Mouse (Mus musculus) spleen, embryonic (tissue): ENCODE results near the gene St8sia2.

Experiments used
- CTCF ChIA-PET: fragments of 350-600 bp; sonication (Branson Sonifier 250); formaldehyde crosslinking; loops from one replicate; lab custom pipeline; 2022; lab: Charles Lee

St8sia2 gene

DNA sequence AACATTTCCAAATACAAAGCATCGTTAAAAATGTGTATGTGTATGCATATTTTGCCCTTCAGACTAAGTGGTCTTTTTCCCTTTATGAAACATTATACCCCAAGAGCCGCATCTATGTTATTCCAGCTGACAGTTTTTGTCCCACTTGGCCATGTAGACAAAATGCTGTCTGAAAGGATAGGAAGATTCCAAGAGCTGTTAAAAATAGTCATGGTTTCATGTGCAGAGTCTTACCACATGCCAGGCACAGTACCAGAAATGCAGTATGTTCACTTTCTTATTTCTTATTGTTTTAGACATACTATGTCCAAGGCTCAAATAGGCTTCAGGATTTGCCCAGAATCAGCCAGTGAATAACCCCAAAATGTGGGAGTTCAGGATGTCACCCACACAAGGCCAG is 24.1 kb downstream of the St8sia2 start:
- CTCF ChIA-PET = no interaction called here

DNA sequence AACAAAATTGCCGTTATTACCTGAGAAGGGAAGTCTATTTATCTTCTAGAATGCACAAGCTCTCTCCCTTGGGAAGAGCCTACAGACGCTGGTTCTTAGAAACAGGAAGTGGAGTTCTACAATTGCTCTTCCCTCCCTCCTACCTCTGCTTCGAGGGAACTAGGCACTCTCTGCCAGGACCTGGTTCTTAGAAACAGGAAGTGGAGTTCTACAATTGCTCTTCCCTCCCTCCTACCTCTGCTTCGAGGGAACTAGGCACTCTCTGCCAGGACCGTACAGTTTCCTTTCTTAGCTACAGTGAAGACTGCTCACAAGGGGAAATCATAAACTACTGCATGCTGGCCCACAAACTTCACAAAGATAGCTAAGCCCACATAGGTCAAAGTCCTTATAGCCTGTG is 41.3 kb downstream of the St8sia2 start:
- CTCF ChIA-PET = interaction anchor here (0.5 kb wide), 1 partner anchor 1421 kb away, joined by 3 read pairs; no protein-coding TSS in a partner anchor

DNA sequence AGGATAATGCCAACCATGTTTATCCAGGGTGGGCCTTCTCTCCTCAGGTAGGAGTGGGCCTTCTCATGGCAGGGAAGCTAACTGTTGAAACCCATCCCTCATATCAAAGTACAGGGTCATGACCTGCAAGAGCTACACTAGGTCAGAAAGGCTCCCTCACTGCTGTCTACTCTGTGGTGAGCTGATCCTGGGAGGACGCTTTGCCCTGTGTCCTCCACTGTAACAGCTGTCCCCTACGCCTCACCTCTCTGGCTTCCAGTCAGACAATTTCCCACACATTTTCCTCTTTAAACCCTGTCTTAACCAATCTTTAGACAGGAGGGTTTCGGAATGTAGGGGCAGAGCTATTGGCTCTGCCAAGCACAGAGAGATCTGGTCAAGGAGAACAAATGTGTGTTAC is 48.3 kb downstream of the St8sia2 start:
- CTCF ChIA-PET = no interaction called here

DNA sequence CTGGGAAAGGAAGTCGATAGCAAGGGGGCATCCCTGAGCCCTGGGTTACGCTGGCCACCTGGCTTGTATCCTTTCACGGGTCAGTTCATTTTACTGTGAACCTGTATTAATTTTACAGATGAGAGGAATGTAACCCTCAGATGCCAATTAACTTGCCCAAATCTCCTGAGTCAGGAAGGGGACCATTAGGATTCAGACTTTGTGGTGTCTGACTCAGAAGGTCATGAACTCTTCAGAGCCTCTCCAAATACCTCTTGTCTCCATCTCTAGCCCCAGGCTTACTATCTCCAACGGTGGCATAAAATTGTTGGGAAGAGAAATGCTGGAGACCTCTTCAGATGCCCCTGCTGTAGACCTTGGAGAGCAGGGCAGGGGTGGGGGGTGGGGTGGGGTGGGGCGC is 51.1 kb downstream of the St8sia2 start:
- CTCF ChIA-PET = no interaction called here

- CTCF ChIA-PET = no interaction called here
Measured at GRCm38 (mm10) chr7:73954441-73954840, 59.0 kb downstream of the St8sia2 start.

GRCm38 (mm10) chr7:73953131-73953530 is 60.4 kb downstream of the St8sia2 start:
- CTCF ChIA-PET = no interaction called here

- CTCF ChIA-PET = no interaction called here
Measured at GRCm38 (mm10) chr7:73941640-73942039, 71.8 kb downstream of the St8sia2 start.

DNA sequence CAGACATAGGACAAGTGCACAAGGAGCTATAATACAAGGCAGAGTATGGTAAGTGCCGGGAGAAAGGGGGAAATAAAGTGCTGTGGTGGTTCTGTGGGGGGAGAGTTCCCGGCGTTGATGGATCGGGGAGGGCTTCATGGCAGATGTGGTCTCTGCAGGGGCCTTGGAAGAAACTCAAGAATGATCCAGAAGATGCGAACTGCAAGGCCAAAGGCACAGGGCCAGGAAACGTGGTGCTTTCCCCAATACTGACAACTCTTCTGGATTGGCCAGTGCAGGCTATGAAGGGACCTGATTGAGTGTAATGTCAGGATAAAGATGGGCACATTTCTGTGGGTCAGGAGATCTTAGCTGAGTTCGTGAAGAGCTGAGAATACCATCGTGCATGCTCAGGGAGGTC is 74.3 kb downstream of the St8sia2 start:
- CTCF ChIA-PET = no interaction called here

- CTCF ChIA-PET = no interaction called here
Measured at GRCm38 (mm10) chr7:73938046-73938810, 75.3 kb downstream of the St8sia2 start.

GRCm38 (mm10) chr7:73936119-73936518 is 77.4 kb downstream of the St8sia2 start:
- CTCF ChIA-PET = no interaction called here

DNA sequence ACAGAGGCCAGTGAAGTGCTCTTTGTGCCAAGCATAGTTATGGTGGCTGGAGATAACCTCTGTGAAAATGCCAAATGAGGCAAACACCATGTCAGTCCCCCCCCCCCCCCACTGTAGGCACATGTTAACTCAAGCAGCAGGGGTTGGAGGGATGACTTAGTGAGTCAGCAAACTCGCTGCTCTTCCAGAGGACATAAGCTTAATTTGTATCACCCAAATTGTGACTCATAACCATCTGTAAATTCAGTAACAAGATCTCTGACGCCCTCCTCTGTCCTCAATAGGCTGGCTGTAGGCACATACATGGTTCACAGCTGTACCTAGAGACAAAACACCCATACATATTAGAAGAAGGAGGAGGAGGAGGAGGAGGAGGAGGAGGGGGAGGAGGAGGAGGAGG is 77.8 kb downstream of the St8sia2 start:
- CTCF ChIA-PET = no interaction called here

- CTCF ChIA-PET = no interaction called here
Measured at GRCm38 (mm10) chr7:73933036-73933435, 80.5 kb downstream of the St8sia2 start.

DNA sequence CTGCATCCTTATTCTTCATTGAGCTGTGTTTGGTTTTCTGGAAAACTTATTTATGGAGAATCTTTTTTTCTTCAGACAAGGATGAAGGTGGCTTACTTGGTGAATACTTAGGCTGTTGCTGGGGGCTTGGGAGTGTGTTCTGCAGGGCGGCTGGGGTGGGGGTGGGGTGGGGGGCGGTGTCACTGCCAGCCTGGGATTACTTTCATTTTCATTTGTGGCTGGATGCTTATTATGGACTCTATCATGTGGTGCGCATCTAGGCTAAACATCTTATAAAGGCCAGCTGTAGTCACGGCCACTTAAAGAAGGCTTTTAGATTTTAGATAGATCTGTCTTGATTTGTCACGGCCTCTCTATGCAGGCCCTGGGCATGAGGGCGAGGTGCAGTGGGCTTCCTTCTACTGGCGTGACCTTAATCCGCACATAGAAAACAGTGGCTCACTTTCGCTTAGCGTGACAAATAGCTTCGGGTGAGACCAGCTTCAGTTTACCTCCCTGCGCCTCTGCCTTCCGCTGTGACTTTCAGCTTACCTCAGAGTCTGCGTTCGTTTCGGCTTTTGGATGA is 92.5 kb downstream of the St8sia2 start:
- CTCF ChIA-PET = no interaction called here

DNA sequence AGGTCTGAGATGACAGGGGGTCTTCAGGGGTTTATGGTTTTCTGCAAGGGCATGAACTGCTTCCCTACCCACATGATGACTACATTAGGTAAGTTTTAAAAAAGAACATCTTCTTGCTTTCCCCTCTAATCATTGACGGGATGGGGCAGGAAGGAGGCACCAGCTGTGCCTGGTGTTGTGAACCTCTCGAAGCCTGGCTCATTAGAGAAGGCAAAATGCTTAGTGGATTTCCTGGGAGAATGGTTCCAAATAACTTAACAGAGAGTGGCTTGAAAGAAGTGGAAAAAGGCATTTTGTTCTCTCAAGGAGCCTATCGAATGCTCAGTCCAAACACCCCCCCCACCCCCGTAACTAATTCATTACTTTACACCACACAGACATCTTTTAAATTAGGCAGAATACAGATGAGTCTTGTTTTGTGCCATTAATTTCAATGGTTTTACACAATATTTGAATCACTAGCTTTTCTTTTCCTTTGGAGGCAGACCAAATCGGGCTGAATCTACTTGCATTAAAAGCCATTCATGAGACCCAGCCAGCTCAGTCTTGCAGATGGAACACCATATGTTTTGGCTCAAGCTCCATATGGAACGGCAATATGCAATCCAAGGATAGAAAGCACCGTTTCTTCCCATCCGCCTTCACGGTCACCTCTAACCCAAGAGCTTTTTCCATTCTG is 95.7 kb downstream of the St8sia2 start:
- CTCF ChIA-PET = no interaction called here

DNA sequence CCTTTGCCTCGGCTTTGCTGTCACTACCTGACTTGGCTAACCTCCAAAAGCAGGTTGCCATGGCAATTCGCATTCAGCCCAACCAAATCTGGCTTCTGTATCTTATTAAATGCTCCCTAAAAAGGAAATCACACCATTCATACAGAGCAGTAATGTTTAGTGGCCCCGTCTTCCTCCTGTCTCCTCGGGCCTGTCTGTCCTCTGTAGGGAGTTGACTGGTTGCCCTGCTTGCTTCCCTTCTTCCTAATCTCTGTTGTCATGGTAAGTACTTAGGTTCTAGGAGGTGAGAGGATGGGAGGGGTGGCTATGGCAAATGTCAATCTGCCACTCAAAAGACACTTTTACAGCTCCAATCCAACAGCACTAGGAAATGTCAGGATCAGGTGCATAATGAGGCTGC is 101.6 kb downstream of the St8sia2 start:
- CTCF ChIA-PET = no interaction called here

DNA sequence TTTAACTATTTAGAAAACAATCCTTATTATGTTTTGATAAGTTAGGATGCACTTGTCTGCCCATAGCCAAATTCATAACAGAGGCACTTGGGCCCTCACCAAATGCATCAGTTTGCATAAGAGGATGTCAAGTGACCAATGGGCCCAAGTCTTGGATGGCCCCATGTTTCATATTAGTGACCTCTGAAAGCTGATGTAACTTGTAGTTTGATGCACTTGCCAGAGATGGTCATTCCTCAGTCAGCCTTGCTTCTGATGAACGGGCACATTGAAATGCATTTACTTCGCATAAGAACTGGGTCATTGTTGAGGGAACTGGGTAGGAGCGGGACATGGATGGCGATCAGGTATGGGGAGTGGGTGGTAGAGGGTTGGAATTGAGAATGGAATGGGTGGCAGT is 102.6 kb downstream of the St8sia2 start:
- CTCF ChIA-PET = no interaction called here

GRCm38 (mm10) chr7:73909432-73910205 is 103.9 kb downstream of the St8sia2 start:
- CTCF ChIA-PET = no interaction called here

GRCm38 (mm10) chr7:73894506-73894905 is 119.0 kb downstream of the St8sia2 start:
- CTCF ChIA-PET = interaction anchor here (0.6 to 0.8 kb wide), 2 partner anchors 70 to 173 kb away, joined by 3 to 19 read pairs; no protein-coding TSS in a partner anchor

DNA sequence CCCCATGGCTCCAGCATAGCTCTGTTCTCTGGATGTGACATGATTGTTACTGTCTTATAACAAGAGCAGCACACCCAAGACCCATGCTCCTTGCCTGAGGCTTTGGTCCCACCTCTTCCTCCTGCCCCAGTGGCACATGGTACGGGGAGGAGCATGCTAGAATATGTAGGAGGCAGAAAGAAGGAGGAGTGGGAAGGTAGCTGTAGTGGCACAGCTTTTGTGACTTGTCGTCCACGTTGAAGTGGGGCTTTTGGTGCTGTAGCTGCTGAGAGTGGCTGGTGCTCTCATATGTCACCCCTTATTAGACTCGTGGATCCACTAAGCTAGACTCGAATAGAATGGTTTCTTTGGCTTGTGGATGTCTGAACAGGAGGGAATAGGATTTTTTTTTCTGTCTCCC is 121.7 kb downstream of the St8sia2 start:
- CTCF ChIA-PET = no interaction called here

DNA sequence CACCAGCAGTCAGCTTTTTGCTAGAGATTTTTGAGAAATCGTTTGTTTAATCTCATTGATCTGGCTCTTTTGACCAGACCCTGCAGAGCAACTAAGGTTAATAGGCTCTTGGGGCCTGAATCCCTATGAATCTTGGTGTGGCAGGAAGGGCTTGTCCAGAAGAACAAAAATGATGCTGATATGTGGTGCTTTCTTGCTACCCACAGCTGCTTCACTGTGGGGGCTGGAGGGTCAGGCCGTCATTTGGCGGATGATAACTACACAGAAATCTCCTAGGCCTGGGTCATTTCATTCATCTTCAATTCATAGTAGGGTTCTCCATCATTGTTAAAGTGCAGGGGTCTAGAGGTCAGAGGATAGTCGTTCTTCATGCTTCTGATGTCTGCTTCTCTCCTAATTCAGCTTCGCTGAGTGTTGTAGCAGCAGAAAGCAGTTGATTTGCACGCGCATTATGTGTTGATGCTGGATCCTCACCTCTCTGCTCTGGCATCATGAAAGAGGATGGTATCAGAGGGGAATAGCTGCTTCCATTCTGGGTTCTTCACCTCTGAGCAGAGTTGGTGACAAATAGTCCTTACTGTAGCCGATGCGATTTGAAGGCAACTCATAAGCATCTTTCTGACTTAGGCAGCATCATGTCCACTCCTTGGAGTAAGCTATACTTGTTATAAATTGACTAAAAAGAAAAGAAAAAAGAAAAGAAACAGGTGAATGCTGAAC is 122.4 kb downstream of the St8sia2 start:
- CTCF ChIA-PET = no interaction called here

DNA sequence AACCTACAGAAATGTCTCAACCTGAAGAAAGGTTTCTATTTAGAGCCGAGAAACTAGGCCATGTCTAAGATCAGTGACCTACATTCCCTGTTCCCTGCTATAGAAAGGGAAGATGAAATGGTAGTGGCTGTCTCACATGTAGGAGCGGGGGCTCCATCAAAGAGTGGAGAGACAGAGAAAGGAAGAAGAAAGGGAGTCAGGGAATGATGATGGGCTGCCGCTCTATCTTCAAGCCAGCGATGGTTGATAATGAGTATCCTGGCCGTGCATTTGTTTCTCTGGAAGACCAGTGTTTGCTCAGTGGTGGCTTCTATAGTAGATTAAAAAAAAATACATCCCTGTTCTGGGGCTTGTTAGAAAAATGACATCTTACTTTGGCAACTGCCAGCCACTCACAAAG is 123.0 kb downstream of the St8sia2 start:
- CTCF ChIA-PET = no interaction called here
